Mouse (Mus musculus) liver, embryonic 13.5 days (tissue): ENCODE results near the gene Kctd3. TPM values are rescaled to one million over a fixed set of nuclear protein-coding genes. Genes with fewer than 3 reads are reported as not detected.
A peak's percentile ranks its signal among the peaks of the same experiment; 100 is the strongest.
"Not testable (repeated sequence)": the region's sequence is repeated elsewhere in the genome, so short reads cannot be mapped to it uniquely, and the experiment has no call there.

ENCODE experiments used
- ATAC-seq: fragments of 200-750 bp; cut with Nextera tagmentation; 2 replicates; pipeline ENCODE4 v1.8.0; 2017; ENCODE audit warnings: low read depth, mild to moderate bottlenecking, moderate number of reproducible peaks, moderate library complexity
- DNase-seq: peaks from one replicate; pipeline ENCODE4 v3.0.0; 2022
- H3K27ac ChIP-seq: fragments of 300-500 bp; sonication (generic); 2 replicates; pipeline ENCODE4 v1.5.1; 2015; ENCODE audit warnings: moderate library complexity, mild to moderate bottlenecking, inconsistent platforms
- H3K27me3 ChIP-seq: fragments of 300-500 bp; sonication (generic); 2 replicates; pipeline ENCODE4 v1.6.1; 2015; ENCODE audit warnings: mild to moderate bottlenecking, inconsistent platforms
- H3K36me3 ChIP-seq: fragments of 300-500 bp; sonication (generic); 2 replicates; pipeline ENCODE4 v1.6.1; 2015; ENCODE audit warnings: mild to moderate bottlenecking, inconsistent platforms
- H3K4me1 ChIP-seq: fragments of 300-500 bp; sonication (generic); replicated peaks from 2 replicates; pipeline ENCODE4 v1.6.1; 2015; ENCODE audit warnings: inconsistent platforms
- H3K4me2 ChIP-seq: fragments of 300-500 bp; sonication (generic); 2 replicates; pipeline ENCODE4 v1.6.1; 2015; ENCODE audit warnings: inconsistent platforms, mild to moderate bottlenecking, moderate library complexity
- H3K4me3 ChIP-seq: fragments of 300-500 bp; sonication (generic); replicated peaks from 2 replicates; pipeline ENCODE4 v1.5.1; 2015; ENCODE audit warnings: mild to moderate bottlenecking, inconsistent platforms
- H3K9ac ChIP-seq: fragments of 300-500 bp; sonication (generic); 2 replicates; pipeline ENCODE4 v1.6.1; 2015; ENCODE audit warnings: mild to moderate bottlenecking, inconsistent platforms
- H3K9me3 ChIP-seq: fragments of 300-500 bp; sonication (generic); replicated peaks from 2 replicates; pipeline ENCODE4 v1.6.1; 2016; ENCODE audit warnings: inconsistent platforms
- WGBS: fragments of 180-500 bp; shearing (Covaris S2); methylation state at CpG from one replicate; pipeline ENCODE4 v1.1.7; 2015; ENCODE audit not compliant: insufficient replicate concordance; 5-methylcytosine and 5-hydroxymethylcytosine counted together
- polyA plus RNA-seq: library from polyadenylated mRNA; unstranded; fragments of >200 nt; fragmentation: Nextera tagmentation; extraction: Ambion mirVana; gene quantifications from 2 replicates; pipeline ENCODE4 v1.2.1, GENCODE M21; 2015

Gene Kctd3
- polyA plus RNA-seq, 1 experiment from 2014 or later = 10.2 TPM

DNA sequence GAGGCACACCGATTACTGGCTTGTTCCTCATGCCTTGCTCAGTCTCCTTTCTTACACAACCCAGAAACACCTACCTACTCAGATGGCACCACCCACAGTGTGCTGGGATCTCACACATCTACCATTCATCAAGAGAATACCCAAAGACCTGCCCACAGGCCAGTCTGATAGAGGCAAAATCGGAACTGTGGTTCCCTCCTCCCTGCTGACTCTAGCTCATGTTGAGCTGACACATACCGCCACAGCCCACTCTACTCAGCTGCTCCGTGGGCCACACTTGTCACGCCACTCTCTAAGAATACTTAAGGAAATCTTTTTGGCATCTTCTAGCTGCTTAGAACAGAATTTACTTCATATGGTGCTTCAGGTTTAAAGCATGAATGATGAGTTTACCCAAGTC is 31.7 kb upstream of the Kctd3 start:
- ATAC-seq = no peak
- Histone ChIP-seq H3K4me1 (no peaks in the 10 kb centered on the region), H3K4me2 (no peak overlapping the region), H3K4me3 (no peak overlapping the region), H3K27ac (no peak overlapping the region), H3K27me3 (no peaks in the 10 kb centered on the region), H3K9me3 (no peaks in the 10 kb centered on the region), H3K9ac (no peak overlapping the region), H3K36me3 (no peaks in the 10 kb centered on the region)
- WGBS = 67% methylated on average over 5 of the region's 5 CpGs
- DNase-seq = no peak

DNA sequence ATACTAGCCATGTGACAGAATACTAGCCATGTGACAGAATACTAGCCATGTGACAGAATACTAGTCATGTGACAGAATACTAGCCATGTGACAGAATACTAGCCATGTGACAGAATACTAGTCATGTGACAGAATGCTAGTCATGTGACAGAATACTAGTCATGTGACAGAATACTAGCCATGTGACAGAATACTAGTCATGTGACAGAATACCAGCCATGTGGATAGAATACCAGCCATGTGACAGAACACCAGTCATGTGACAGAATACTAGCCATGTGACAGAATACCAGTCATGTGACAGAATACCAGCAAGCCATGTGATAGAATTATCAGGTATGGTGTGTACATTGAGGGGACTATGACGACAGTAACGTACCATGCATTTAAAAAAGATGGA is 25.2 kb upstream of the Kctd3 start:
- H3K4me1 ChIP-seq, H3K9ac ChIP-seq, H3K4me2 ChIP-seq, ATAC-seq, DNase-seq, H3K27ac ChIP-seq, H3K4me3 ChIP-seq, H3K9me3 ChIP-seq, H3K27me3 ChIP-seq, H3K36me3 ChIP-seq: not testable (repeated sequence)
- 61% methylated on average over 2 of the region's 2 CpGs for WGBS

DNA sequence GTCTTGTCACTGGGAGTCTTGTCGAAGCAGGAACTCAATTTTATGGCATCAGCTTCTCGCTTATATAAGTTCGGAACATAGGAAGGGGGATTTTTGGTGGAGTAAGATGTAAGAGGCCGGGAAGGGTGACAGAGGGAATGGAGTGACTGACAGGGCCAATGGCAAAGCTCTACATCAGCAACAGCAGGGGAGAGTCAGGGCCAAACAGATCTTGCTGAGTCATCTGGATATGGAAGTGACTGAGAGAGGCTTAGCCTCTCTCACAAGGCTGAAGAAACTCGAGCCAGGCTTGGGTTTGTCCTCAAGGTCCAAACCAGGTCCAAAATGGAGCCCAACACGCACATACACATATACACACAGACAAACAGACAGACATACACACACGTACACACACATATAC is 23.3 kb upstream of the Kctd3 start:
- no peaks in the 10 kb centered on the region for H3K9me3 ChIP-seq
- DNase-seq (no peak), ATAC-seq (no peak)
- H3K27me3 ChIP-seq = no peaks in the 10 kb centered on the region
- H3K4me2 ChIP-seq = no peak overlapping the region
- 57% methylated on average over 7 of the region's 7 CpGs for WGBS
- H3K27ac ChIP-seq = no peak overlapping the region
- no peak overlapping the region for H3K4me3 ChIP-seq
- H3K36me3 ChIP-seq = no peaks in the 10 kb centered on the region
- no peaks in the 10 kb centered on the region for H3K4me1 ChIP-seq
- H3K9ac ChIP-seq = no peak overlapping the region

DNA sequence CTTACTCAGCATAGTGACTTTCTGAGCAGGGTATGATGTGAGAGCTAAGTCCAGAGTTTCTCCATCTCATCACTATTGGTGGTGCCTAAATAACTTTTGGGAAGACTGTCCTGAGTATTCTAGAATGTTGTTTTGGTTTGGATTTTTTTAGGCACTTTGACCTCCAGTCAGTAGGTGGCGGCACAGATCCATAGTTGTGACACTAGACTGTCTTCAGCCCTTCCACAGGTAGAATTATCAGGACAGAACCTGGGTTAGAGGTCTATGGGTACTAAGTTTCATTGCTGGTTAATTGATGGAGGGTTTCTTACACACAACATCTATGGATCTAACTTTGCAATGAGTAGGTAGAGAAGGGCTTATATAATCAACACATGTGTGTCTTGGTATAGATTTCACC is 20.6 kb upstream of the Kctd3 start:
- Histone ChIP-seq H3K27me3 (no peaks in the 10 kb centered on the region), H3K36me3 (no peaks in the 10 kb centered on the region), H3K4me2 (no peak overlapping the region), H3K4me3 (no peak overlapping the region), H3K27ac (no peak overlapping the region), H3K4me1 (no peaks in the 10 kb centered on the region), H3K9ac (no peak overlapping the region), H3K9me3 (no peaks in the 10 kb centered on the region)
- ATAC-seq (no peak), DNase-seq (no peak)
- 45% methylated on average over 1 of the region's 1 CpGs for WGBS

GRCm38 (mm10) chr1:189026885-189027284 is 19.2 kb upstream of the Kctd3 start:
- 44% methylated on average over 8 of the region's 8 CpGs for WGBS
- H3K4me1 ChIP-seq = no peaks in the 10 kb centered on the region
- no peak for DNase-seq
- no peak overlapping the region for H3K4me2 ChIP-seq
- H3K36me3 ChIP-seq = no peaks in the 10 kb centered on the region
- H3K27ac ChIP-seq = no peak overlapping the region
- no peak overlapping the region for H3K4me3 ChIP-seq
- no peaks in the 10 kb centered on the region for H3K9me3 ChIP-seq
- no peaks in the 10 kb centered on the region for H3K27me3 ChIP-seq
- no peak overlapping the region for H3K9ac ChIP-seq
- ATAC-seq = no peak

GRCm38 (mm10) chr1:189023701-189024080 is 16.1 kb upstream of the Kctd3 start:
- no peaks in the 10 kb centered on the region for H3K4me1 ChIP-seq
- no peaks in the 10 kb centered on the region for H3K9me3 ChIP-seq
- DNase-seq (no peak), ATAC-seq (no peak)
- H3K36me3 ChIP-seq = no peaks in the 10 kb centered on the region
- H3K9ac ChIP-seq = no peak overlapping the region
- 83% methylated on average over 1 of the region's 1 CpGs for WGBS
- no peak overlapping the region for H3K4me2 ChIP-seq
- H3K27ac ChIP-seq = no peak overlapping the region
- no peak overlapping the region for H3K4me3 ChIP-seq
- no peaks in the 10 kb centered on the region for H3K27me3 ChIP-seq

- Histone ChIP-seq H3K9ac (no peak overlapping the region), H3K4me1 (no peaks in the 10 kb centered on the region), H3K4me2 (no peak overlapping the region), H3K4me3 (no peak overlapping the region), H3K36me3 (no peaks in the 10 kb centered on the region), H3K27ac (no peak overlapping the region), H3K9me3 (no peaks in the 10 kb centered on the region), H3K27me3 (no peaks in the 10 kb centered on the region)
- WGBS = 38% methylated on average over 7 of the region's 7 CpGs
- ATAC-seq = no peak
- DNase-seq = no peak
Measured at GRCm38 (mm10) chr1:189022925-189023700, 15.5 kb upstream of the Kctd3 start.

DNA sequence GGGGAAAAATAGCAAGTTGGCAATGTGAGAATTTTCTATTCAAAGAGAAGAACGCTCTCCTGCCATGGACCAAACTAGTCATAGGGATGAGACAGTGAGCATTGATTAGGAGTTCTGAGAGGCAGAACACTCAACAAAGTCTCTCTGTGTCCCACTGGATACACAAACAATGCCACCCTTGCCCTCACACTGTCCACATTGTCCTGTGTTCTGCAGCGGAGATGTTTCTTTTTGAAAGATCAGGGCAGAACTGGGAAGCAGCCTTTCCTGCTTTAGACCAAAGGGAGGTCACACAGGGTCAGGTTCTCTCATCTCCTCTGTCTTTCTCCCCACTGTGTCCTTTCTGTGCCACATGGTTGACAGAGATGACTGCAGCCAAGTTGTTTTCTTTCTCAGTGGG is 7.7 kb upstream of the Kctd3 start:
- Histone ChIP-seq H3K4me3 (no peak overlapping the region), H3K36me3 (no peaks in the 10 kb centered on the region), H3K4me2 (no peak overlapping the region), H3K9me3 (no peaks in the 10 kb centered on the region), H3K9ac (no peak overlapping the region), H3K27ac (no peak overlapping the region), H3K4me1 (peaks cover 11% of the 10 kb centered on the region), H3K27me3 (peaks cover 42% of the 10 kb centered on the region)
- no peak for DNase-seq
- WGBS = 58% methylated on average over 2 of the region's 2 CpGs
- no peak for ATAC-seq

GRCm38 (mm10) chr1:189013587-189013921 is 5.9 kb upstream of the Kctd3 start:
- Histone ChIP-seq H3K27ac (no peak overlapping the region), H3K9me3 (no peaks in the 10 kb centered on the region), H3K4me2 (peak overlapping the region; percentile 33; the same call in 1 of the 2 replicates), H3K4me3 (no peak overlapping the region), H3K4me1 (peaks cover 11% of the 10 kb centered on the region), H3K27me3 (peaks cover 42% of the 10 kb centered on the region), H3K9ac (no peak overlapping the region), H3K36me3 (no peaks in the 10 kb centered on the region)
- DNase-seq = no peak
- 10% methylated on average over 4 of the region's 4 CpGs for WGBS
- no peak for ATAC-seq

DNA sequence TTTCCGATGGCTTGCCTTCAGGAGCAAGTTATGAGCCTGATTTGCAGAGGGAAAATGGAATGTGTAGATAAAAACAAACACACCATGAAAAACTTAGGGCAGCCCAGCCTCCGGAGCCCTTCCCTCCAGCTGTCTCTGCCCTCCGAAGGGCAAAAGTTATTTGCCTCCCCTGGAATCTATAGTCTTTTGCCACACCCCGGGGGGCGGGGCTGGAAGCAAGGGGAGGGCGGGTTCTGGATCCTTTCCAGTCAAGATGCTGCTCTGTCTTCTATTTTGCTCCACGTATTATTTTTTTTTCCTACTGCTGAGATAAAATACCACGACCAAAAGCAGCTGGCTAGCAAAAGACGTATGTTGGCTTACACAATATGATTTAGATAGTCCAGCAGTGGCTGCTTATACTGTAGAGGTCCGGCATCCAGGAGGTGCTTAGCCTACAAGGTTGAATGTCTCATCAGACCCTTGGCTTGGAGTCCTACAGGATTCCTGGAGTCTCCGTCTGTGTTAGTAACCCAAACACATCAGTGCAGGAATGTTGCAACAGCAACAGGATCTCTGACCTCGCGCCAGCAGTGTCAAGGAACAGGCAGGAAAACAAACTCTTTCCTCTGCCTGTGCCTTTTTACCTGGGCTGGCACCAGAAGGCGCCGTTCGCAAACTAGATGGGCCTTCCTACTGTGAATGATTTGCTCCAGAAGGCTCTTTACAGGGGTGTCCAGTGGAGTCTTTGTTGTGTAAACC is 5.4 kb upstream of the Kctd3 start:
- peaks cover 12% of the 10 kb centered on the region for H3K4me1 ChIP-seq

GRCm38 (mm10) chr1:189010671-189011070 is 3.0 kb upstream of the Kctd3 start:
- H3K27ac ChIP-seq = no peak overlapping the region
- no peaks in the 10 kb centered on the region for H3K9me3 ChIP-seq
- no peak overlapping the region for H3K4me2 ChIP-seq
- H3K36me3 ChIP-seq = peaks cover 3% of the 10 kb centered on the region; the same call in 1 of the 2 replicates
- H3K27me3 ChIP-seq = peaks cover 40% of the 10 kb centered on the region
- peaks cover 29% of the 10 kb centered on the region for H3K4me1 ChIP-seq
- H3K4me3 ChIP-seq = no peak overlapping the region
- 67% methylated on average over 4 of the region's 4 CpGs for WGBS
- H3K9ac ChIP-seq = no peak overlapping the region
- no peak for DNase-seq
- ATAC-seq = no peak

More for the DNA sequence above, 5.4 kb upstream of the Kctd3 start:
- no peak for DNase-seq
- ATAC-seq = no peak
- Histone ChIP-seq H3K4me2 (peak overlapping the region; percentile 33), H3K27me3 (peaks cover 42% of the 10 kb centered on the region), H3K9me3 (no peaks in the 10 kb centered on the region), H3K36me3 (no peaks in the 10 kb centered on the region), H3K4me3 (no peak overlapping the region), H3K9ac (no peak overlapping the region), H3K27ac (no peak overlapping the region)
- WGBS = 9% methylated on average over 16 of the region's 16 CpGs

DNA sequence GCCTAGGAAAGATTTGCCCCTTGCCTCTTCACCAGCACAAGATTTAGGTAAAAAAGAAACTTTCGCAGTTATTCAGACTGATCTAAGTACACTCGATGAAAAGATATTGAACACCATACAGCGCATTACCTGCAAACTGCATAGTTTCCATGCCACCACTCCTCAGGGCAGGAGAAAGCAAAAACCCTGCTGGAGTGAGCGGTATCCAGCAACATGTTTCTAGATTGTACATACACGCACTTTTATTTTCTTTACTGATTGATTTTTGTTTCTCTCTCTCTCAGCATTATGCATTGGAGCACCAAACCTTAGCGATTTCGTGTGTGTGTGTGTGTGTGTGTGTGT is 311 bp upstream of the Kctd3 start:
- peaks cover 13% of the 10 kb centered on the region for H3K27me3 ChIP-seq
- 44% methylated on average over 7 of the region's 7 CpGs for WGBS
- H3K9ac ChIP-seq = no peak overlapping the region
- H3K36me3 ChIP-seq = peaks cover 8% of the 10 kb centered on the region; the same call in 1 of the 2 replicates
- peak; percentile 47 for ATAC-seq
- peak overlapping the region; percentile 85 for H3K4me2 ChIP-seq
- no peak for DNase-seq
- peaks cover 34% of the 10 kb centered on the region for H3K4me1 ChIP-seq
- H3K27ac ChIP-seq = no peak overlapping the region
- no peaks in the 10 kb centered on the region for H3K9me3 ChIP-seq
- H3K4me3 ChIP-seq = peak overlapping the region; percentile 96
